Mouse (Mus musculus): ENCODE results near the gene Shq1.

The Shq1 gene

GRCm38 (mm10) chr6:100601634-100602033, 69.3 kb downstream of the Shq1 start:
- DNase-seq, result no peak

- no peak for DNase-seq
These were observed 77.1 kb downstream of the Shq1 start for GRCm38 (mm10) chr6:100593857-100594256.

GRCm38 (mm10) chr6:100592991-100593390, 78.0 kb downstream of the Shq1 start:
- no peak for DNase-seq

- no peak for DNase-seq
These were observed 80.4 kb downstream of the Shq1 start for GRCm38 (mm10) chr6:100590602-100591001.

- DNase-seq, result no peak
These were observed 82.1 kb downstream of the Shq1 start for GRCm38 (mm10) chr6:100588876-100589275.

GRCm38 (mm10) chr6:100586758-100587157, 84.2 kb downstream of the Shq1 start:
- no peak for DNase-seq

GRCm38 (mm10) chr6:100581951-100582350, 89.0 kb downstream of the Shq1 start:
- DNase-seq, result no peak

GRCm38 (mm10) chr6:100581056-100581455, 89.9 kb downstream of the Shq1 start:
- DNase-seq, result no peak

- no peak for DNase-seq
These were observed 93.4 kb downstream of the Shq1 start for GRCm38 (mm10) chr6:100577590-100577989.

- no peak for DNase-seq
These were observed 94.8 kb downstream of the Shq1 start for GRCm38 (mm10) chr6:100576171-100576570.

- no peak for DNase-seq
These were observed 104.2 kb downstream of the Shq1 start for GRCm38 (mm10) chr6:100566774-100567173.

GRCm38 (mm10) chr6:100564516-100564915, 106.4 kb downstream of the Shq1 start:
- DNase-seq, result no peak

- peak; percentile 53 to 58 for DNase-seq
These were observed 107.2 kb downstream of the Shq1 start for GRCm38 (mm10) chr6:100563552-100564341.

- DNase-seq, result peak; percentile 7 to 21
These were observed 108.0 kb downstream of the Shq1 start for GRCm38 (mm10) chr6:100562719-100563551.

- DNase-seq, result no peak
These were observed 112.9 kb downstream of the Shq1 start for GRCm38 (mm10) chr6:100558057-100558456.

GRCm38 (mm10) chr6:100542154-100542997, 128.6 kb downstream of the Shq1 start:
- DNase-seq, result no peak

GRCm38 (mm10) chr6:100539698-100540097, 131.3 kb downstream of the Shq1 start:
- no peak for DNase-seq

GRCm38 (mm10) chr6:100538570-100538969, 132.4 kb downstream of the Shq1 start:
- no peak for DNase-seq

GRCm38 (mm10) chr6:100537987-100538386, 133.0 kb downstream of the Shq1 start:
- DNase-seq, result no peak

- no peak for DNase-seq
These were observed 133.9 kb downstream of the Shq1 start for GRCm38 (mm10) chr6:100537042-100537441.

GRCm38 (mm10) chr6:100533364-100533763, 137.6 kb downstream of the Shq1 start:
- DNase-seq, result no peak

- no peak for DNase-seq
These were observed 138.6 kb downstream of the Shq1 start for GRCm38 (mm10) chr6:100532326-100532725.

- no peak for DNase-seq
These were observed 141.3 kb downstream of the Shq1 start for GRCm38 (mm10) chr6:100529673-100530072.

All from lung, adult 18-20 months (tissue).